Mouse (Mus musculus): ENCODE data around the gene Incenp. TPM values are rescaled to one million over a fixed set of nuclear protein-coding genes. Genes with fewer than 3 reads are reported as not detected.
"Not testable (repeated sequence)": the region's sequence is repeated elsewhere in the genome, so short reads cannot be mapped to it uniquely, and the experiment has no call there.

The Incenp gene
- total RNA-seq, 1 experiment from 2014 or later: 24.1 TPM

DNA sequence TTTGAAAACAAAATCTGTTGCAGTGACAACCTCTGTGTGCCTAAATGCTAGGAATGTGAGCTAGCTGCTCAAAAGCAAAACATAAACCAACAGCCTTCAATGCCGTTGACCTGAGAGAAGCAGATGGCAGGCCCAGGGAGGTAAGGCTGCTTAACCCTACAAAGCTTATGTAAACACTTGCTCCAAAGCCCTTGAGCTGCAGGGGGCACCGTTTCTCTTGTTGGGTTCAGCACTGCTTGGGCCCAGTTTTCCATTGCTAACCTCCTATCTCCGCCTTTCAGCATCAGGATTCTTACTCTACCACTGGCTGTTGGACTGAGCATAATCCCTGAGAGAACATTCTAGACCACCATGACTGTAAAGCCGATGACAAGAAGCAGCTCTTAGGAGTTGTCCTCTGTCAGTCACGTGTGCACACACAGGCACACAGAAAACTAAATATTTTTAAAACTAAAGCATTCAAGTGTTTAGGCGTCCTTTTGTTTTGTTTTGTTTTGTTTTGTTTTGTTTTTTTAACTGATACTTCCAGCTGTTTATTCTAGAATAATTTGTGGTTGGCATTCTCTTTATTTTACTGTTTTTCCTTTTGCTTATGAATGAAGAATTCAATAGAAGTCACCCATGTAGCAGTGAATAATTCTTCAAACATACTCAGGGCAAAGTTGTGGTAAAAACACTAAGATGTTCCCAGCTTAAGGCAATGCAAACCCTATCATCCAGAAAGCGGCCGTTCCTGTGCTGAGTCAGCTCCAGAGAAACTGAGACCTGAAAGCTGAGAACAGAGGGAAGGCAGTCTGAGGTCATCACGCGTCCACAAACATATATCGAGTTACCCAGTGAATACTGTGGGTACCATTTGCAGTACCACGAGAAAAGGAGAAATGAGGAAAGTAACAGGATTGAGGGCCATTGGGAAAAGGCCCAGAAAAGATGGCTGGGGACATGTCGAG lies 21.8 kb upstream of the Incenp start:
- no peak for ATAC-seq (replicated peaks; ENCODE audit: insufficient number of reproducible peaks, low FRiP score, low TSS enrichment, poor library complexity, severe bottlenecking)

DNA sequence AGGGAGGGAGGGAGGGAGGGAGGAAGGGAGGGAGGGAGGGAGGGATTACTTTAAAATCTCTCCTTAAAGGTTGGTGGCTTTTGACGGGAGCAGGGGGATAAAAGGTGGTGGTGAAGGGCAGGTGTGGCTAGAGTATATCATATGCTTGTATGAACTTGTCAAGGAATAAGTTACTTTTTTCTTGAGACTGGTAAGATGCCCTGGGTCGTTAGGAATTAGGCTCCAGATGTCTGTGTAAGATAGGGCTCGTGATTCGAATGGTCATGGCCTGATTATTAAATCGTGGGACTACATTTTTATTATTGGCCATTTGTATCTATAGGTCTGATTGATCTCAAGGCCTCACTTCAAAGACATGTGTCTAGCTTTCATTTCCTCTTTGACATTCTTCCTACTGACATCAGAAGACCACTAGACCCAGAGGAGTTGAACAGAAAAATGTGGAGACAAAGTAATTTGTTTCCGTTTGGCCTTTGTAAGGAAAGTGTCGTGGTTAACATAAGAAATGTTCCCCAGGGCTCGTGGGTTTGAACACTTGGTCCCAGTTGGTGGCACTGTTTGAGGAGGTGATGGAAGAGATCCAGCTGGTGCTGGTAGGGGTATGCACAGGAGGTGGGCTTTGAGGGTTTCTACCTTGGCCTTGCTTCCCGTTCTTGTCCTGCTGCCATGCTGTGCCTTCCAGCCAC lies 19.0 kb upstream of the Incenp start:
- no peak for ATAC-seq (replicated peaks; ENCODE audit: insufficient number of reproducible peaks, low FRiP score, low TSS enrichment, poor library complexity, severe bottlenecking)

DNA sequence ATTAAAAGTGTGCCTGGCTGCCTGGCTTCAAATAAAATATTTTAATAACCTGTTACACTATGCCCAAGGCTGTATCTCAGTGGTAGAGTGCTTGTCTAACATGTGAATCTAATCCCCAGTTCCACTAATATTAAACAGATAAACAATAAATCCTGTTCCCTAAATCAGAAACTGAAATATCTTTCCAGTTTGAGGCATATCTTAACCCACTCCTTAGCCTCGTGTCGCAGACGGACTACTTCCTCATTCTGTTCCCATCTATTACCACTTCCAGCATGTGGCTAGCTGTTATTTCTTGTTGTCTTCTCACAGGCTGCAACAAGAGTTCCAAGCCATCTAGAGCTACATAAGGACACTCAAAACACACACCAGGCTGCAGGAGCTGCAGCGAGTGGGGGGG lies 18.4 kb upstream of the Incenp start:
- ATAC-seq (replicated peaks; ENCODE audit: insufficient number of reproducible peaks, low FRiP score, low TSS enrichment, poor library complexity, severe bottlenecking): 0 out of 2 replicates have a peak, but pooled peaks have one; percentile 27

DNA sequence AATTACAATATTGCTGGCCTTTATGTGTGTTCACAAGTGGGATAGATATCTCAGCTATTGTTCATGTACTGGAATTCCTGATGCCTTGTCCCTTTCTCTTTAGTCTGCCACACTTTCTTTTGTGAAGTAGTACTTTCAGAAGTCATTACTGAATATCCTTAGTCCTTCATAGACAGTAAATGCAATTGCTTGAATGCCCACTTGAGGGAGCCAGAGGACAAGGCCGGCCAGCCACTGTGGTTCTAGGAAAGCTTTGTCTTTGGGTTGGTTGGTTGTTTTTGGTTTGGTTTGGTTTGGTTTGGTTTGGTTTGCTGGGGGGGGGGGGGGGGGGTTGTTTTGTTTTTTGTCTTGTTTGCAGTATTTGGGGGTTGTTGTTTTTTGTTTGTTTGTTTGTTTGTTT lies 16.6 kb upstream of the Incenp start:
- ATAC-seq (replicated peaks; ENCODE audit: insufficient number of reproducible peaks, low FRiP score, low TSS enrichment, poor library complexity, severe bottlenecking): 0 out of 2 replicates have a peak, but pooled peaks have one; percentile 37

DNA sequence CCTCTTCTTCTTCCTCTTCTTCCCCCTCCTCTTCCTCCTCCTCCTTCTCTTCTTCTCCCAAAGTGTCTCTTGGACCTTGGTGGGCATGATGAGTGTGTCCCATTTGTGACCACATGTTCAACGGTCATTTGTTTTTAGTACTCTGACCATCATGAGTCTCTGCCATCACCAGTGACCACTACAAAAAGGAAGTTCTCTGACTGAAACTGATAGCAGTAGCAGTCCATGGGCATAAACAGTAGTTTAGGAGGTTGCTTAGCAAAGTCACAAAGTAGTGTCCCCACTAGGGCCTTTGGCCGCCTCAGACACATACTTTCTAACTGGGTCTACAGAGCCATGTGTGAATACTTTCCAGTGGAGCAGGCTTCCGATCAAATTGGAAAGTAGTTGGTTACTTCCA lies 15.0 kb upstream of the Incenp start:
- peak; percentile 26 for ATAC-seq (replicated peaks; ENCODE audit: insufficient number of reproducible peaks, low FRiP score, low TSS enrichment, poor library complexity, severe bottlenecking)

DNA sequence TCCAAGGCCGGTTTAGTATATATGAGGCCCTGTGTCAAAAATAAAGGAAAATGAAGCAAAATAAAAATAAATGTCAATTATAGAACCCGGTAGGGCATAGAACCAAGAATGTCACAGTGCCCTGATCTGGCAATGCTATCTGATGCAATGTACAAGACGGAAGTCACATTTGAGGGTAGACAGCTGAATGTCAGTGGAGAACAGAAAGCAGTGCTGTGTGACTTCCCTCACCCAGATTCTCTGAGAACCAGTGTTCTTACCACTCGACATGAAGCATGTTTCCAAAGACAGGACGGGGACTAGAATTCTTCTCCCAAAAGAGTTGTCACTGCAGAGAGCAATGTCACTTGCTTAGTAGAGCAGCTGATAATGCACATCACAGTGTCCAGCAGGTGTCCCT lies 14.4 kb upstream of the Incenp start:
- peak; percentile 60 for ATAC-seq (replicated peaks; ENCODE audit: insufficient number of reproducible peaks, low FRiP score, low TSS enrichment, poor library complexity, severe bottlenecking)

DNA sequence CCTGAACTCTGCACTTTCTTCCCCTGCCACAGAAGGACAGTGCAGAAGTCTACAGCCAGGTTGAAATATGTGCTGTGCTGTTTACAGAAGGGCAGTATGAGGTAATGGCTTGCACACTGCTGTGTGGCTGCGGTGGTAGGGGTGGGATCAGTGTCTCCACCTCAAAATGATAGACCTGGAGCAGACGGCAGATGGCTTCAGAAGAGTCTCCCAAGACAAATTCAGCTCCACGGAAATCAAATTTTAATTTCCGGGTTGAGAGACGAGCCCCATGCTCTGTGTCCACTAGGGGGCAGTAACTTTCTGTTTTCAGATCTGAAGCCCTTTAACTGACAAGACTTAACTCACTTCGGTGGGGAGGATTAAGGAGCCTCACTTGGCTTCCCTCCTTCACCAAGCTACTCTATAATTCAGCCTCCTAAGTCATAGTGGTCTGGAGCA lies 12.0 kb upstream of the Incenp start:
- peak; percentile 38; the same call in 1 of the 2 replicates for ATAC-seq (replicated peaks; ENCODE audit: insufficient number of reproducible peaks, low FRiP score, low TSS enrichment, poor library complexity, severe bottlenecking)

DNA sequence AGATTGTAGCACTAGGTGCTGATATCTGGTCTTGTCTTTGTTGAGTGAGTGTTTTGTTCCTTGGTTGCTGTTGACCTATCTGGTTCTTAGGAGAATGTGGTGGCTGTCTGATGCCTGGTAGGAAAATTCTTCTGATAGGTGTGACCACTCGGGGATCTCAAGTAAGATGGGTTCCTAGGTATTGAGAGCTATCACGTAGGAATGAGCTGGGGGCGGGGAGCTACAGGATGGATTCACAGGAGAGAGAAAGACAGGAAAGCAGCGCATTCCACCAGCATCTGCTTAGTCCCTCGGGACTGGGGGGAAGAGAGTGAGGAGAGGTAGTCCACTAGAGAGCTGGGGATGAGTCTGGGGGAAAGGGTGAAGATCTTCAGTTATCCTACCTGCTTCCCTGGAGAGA lies 10.0 kb upstream of the Incenp start:
- ATAC-seq (replicated peaks; ENCODE audit: insufficient number of reproducible peaks, low FRiP score, low TSS enrichment, poor library complexity, severe bottlenecking): no peak

DNA sequence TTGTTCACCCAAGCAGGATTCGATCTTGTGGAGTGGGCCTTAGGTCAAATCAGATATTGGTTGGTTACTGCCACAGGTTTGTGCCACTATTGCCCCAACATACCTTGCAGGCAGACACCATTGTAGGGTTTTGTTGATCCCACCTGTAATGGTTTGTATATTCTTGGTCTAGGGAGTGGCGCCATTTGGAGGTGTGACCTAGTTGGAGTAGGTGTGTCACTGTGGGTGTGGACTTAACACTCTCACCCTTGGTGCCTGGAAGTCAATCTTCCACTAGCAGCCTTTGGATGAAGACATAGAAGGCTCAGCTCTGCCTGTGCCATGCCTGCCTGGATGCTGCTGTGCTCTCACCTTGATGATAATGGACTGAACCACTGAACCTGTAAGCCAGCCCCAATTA lies 1.3 kb upstream of the Incenp start:
- ATAC-seq (replicated peaks; ENCODE audit: insufficient number of reproducible peaks, low FRiP score, low TSS enrichment, poor library complexity, severe bottlenecking): not testable (repeated sequence)

DNA sequence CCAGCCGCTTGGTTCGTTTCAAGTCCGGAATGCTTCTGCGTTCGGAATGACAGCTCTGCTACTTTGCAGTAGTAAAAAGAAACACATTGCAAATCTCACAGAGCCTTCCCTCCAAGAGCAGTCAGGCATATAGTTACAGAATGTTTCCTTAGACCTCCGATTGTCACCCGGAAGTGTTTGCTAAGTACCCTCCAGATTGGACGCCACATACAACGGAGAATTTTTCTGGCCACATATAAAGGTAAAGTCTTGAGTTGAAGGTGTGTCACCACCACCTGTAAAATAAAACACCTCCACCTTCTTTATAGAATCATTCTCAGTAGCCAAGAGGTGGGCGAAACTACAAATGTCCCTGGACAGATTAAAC lies 412 bp upstream of the Incenp start:
- no peak for ATAC-seq (replicated peaks; ENCODE audit: insufficient number of reproducible peaks, low FRiP score, low TSS enrichment, poor library complexity, severe bottlenecking)

DNA sequence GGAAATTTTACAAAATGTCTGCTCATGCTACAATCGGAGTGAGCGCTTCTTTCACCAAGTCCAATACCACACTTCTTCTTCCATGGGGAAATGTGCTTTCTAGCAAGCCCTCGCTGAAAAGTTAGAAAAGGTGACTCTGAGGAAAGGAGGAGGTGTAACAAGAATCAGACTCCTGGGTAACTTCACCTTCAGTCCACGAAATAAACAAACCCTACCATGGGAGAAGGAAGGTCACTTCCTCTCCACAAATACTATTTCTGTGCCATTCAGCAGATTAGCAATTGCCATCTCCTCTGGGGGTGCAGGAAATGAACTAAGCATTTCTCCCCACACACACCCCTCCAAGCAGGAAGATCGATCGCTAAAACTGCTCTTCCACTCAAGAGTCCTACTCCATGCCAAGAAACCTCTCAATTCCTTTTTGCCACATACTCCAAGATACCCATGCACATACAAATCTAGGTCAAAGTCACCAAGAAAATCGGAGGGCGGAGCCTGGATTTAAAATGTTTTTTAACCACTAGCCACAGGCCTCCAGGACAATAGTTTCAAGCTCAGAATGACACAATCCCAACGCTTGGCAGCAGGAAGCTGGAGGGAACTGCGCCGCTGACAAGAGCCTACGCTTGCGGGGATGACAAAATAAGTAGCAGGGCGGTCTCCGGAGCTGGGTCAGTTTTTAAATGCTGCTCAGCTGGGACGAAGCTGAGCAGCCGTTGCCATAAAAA lies 848 bp downstream of the Incenp start:
- ATAC-seq (replicated peaks; ENCODE audit: insufficient number of reproducible peaks, low FRiP score, low TSS enrichment, poor library complexity, severe bottlenecking): no peak

DNA sequence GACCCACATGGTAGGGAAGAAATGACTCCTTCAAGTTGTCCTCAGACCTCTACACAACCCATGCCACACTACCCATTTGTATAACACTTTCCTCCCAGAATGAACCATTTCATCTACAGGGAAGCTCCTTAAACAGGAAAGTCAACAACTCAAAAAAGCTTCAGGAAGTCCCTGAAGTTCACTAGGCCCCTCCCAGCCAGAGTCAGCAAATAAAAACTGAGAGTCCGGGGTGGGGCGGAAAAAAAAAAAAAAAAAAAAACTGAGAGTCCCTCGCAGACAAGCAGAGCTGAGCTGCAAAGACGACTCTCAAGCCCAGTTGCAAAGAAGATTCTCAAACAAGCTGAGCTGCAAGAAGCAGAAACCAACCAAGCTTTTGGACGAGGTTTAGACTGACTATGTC lies 3.3 kb downstream of the Incenp start:
- ATAC-seq (replicated peaks; ENCODE audit: insufficient number of reproducible peaks, low FRiP score, low TSS enrichment, poor library complexity, severe bottlenecking): no peak

DNA sequence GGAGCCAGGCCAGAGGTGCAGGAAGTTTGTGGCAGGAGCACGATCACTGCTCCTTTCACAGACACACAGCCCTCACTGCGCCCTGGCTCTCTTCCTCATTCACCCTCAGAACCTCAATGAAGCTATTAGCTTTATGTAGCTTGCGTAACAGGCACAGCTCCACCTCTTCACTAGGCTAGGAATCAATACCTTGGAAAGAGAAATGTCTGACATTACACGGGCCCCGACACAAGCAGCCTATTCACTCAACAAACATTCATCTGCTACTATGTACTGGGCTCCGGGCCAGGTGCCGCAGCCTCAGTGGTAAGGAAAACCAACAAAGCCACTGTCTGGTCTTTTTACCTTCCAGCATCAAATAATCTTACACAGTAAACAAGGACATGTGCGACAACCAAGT lies 12.6 kb downstream of the Incenp start:
- ATAC-seq (replicated peaks; ENCODE audit: insufficient number of reproducible peaks, low FRiP score, low TSS enrichment, poor library complexity, severe bottlenecking): no peak

DNA sequence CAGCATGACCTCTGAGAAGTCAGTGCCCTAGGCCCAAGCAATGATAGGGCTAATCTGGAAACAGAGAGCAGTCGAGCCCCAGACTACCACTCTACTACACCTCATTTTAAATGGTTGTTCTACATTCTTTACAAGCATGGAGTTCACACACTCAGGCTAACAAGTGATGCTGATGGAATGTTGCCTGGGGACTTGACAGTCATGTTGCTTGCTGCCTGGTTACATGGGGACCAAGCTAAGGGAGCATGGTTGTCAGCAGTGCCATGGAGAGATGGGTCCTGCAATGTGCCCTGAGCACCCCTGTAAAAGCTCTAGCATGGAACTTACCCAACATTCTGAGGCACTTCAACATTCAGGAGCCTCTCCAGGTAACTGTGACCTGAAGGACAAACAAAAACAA lies 13.0 kb downstream of the Incenp start:
- no peak for ATAC-seq (replicated peaks; ENCODE audit: insufficient number of reproducible peaks, low FRiP score, low TSS enrichment, poor library complexity, severe bottlenecking)

DNA sequence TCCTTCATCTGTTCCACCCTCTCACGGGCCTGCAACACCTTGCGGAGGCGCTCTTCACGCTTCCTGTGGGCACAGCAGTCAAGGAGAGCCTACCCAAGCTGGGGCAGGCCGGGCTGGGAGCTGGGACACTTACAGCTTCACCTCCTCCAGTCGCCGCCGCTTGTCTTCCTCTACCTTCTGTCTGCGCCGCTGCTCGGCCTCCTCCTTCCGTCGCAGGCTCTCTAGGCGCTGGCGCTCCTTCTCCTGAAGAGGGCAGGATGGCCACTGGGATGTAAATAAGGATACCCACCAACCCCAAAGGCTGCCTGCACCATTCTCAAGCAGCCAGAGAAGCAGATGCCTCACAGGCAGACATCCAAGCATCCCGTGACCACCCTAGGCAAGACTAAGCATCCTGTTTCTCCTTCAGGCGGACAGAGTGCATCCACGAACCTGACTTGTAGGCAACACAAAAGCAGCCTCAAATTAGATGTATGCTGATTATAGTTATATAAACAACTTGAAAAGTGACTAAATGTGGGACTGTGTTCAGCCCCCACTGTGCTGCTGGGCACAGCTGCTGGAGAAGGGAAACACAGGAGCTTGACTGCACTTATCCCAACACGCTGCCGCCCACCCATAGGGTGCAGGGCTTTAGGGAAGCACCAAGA lies 21.0 kb downstream of the Incenp start:
- no peak for ATAC-seq (replicated peaks; ENCODE audit: insufficient number of reproducible peaks, low FRiP score, low TSS enrichment, poor library complexity, severe bottlenecking)

DNA sequence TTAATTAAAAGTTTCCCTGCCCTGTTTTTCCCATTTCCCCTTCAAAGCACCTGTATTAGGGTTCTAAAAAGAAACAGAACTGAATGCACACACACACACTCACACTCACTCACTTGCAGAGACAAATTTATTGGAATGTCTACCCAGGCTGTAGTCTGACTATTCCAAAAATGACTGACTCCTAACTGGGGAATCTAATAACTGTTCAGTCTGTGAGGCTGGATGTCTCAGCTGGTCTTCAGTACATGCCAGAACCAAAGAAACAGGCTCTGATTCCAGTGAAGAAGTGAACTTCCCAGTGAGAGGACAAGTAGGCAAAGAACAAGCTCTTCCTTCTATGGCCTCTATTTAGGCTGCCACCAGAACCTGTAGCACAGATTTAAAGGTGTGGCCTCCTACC lies 33.9 kb downstream of the Incenp start:
- no peak for ATAC-seq (replicated peaks; ENCODE audit: insufficient number of reproducible peaks, low FRiP score, low TSS enrichment, poor library complexity, severe bottlenecking)

DNA sequence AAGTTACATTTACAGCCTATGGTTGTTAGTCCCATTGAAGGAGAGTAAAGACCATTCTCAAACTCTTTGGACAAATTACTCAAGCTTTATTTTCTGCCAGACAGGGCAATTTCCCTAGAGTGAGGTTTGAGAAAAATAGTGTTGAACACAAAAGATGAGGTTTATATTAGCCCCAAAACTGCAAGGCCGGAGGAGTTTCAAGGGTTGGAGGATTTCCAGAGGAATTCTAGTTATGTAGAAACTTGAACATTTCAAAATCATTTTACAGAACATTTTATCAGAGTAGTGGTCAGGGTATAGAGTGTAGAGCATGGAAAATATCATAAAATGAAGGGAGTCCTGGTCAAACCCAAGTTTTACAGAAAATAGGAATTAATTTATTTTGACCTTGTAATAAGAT lies 34.5 kb downstream of the Incenp start:
- ATAC-seq (replicated peaks; ENCODE audit: insufficient number of reproducible peaks, low FRiP score, low TSS enrichment, poor library complexity, severe bottlenecking): no peak

DNA sequence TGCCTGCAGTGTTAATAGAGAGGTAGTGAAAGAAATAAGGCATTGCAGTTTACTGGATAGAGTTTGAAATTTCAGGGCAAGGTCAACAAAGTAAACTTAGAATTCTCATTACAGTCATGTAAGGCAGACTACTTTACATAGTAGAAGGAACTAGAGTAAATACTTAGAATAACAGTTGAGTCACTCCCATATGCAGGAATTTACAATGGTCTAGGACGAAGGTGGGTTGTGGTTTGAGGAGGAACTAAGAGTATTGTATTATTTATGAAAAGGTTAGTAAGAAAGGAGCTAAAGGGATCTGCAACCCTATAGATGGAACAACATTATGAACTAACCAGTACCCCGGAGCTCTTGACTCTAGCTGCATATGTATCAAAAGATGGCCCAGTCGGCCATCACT lies 38.5 kb downstream of the Incenp start:
- ATAC-seq (replicated peaks; ENCODE audit: insufficient number of reproducible peaks, low FRiP score, low TSS enrichment, poor library complexity, severe bottlenecking): not testable (repeated sequence)

All from monocyte, adult 5-6 weeks (primary cell).